Mouse (Mus musculus): ENCODE measurements around the gene 4930522H14Rik. TPM values are rescaled to one million over a fixed set of nuclear protein-coding genes. Genes with fewer than 3 reads are reported as not detected.
A peak's percentile ranks its signal among the peaks of the same experiment; 100 is the strongest.

The 4930522H14Rik gene
- polyA plus RNA-seq (2021) = not detected

GRCm38 (mm10) chr4:109531111-109531510, at the start of gene 4930522H14Rik:
TSS of gene 4930522H14Rik (minus strand) at chr4:109531297.
- DNase-seq (ENCODE audit: low read depth, low spot score) (no peak), ATAC-seq (no peak)
- TF ChIP-seq CTCF (IDR thresholded peaks at IDR 0.05) = no peak
- in situ Hi-C loops (cut with MboI; ENCODE audit: low pct_unique_long_range_greater_than_20kb) = no loop called here
- POLR2A ChIA-PET = no interaction called here
- CTCF ChIA-PET = no interaction called here
- peaks cover 4% of the 10 kb centered on the region for H3K27me3 ChIP-seq

GRCm38 (mm10) chr4:109578356-109578755, 47.3 kb upstream of the 4930522H14Rik start:
- ChIA-PET POLR2A (no interaction called here), CTCF (interaction anchor here (2.5 kb wide), 1 partner anchor 87 kb away, joined by 7 read pairs; no protein-coding TSS in a partner anchor)
- no peaks in the 10 kb centered on the region for H3K27me3 ChIP-seq
- no peak for DNase-seq (ENCODE audit: low read depth, low spot score)
- in situ Hi-C loops (cut with MboI; ENCODE audit: low pct_unique_long_range_greater_than_20kb) = loop anchor here (5.0 to 10.0 kb wide), 2 partner anchors 71 to 126 kb away; no protein-coding TSS in a partner anchor
- TF ChIP-seq CTCF (IDR thresholded peaks at IDR 0.05) = no peak
- ATAC-seq = no peak

GRCm38 (mm10) chr4:109576933-109577332, 45.8 kb upstream of the 4930522H14Rik start:
- ChIA-PET CTCF (interaction anchor here (1.1 to 1.8 kb wide), 6 partner anchors 60 to 128 kb away, joined by 3 to 6 read pairs (median 4); no protein-coding TSS in a partner anchor), POLR2A (no interaction called here)
- DNase-seq (ENCODE audit: low read depth, low spot score) (no peak), ATAC-seq (no peak)
- TF ChIP-seq CTCF (IDR thresholded peaks at IDR 0.05) = peak; percentile 61
- H3K27me3 ChIP-seq = no peaks in the 10 kb centered on the region
- in situ Hi-C loops (cut with MboI; ENCODE audit: low pct_unique_long_range_greater_than_20kb) = loop anchor here (5.0 to 10.0 kb wide), 2 partner anchors 70 to 128 kb away; no protein-coding TSS in a partner anchor

GRCm38 (mm10) chr4:109574845-109575244, 43.7 kb upstream of the 4930522H14Rik start:
- no peak for TF ChIP-seq CTCF (IDR thresholded peaks at IDR 0.05)
- ATAC-seq (no peak), DNase-seq (ENCODE audit: low read depth, low spot score) (no peak)
- H3K27me3 ChIP-seq = no peaks in the 10 kb centered on the region
- POLR2A ChIA-PET = interaction anchor here (0.8 kb wide), 1 partner anchor 98 kb away, joined by 3 read pairs; no protein-coding TSS in a partner anchor
- in situ Hi-C loops (cut with MboI; ENCODE audit: low pct_unique_long_range_greater_than_20kb) = loop anchor here (5.0 to 10.0 kb wide), 2 partner anchors 68 to 130 kb away; no protein-coding TSS in a partner anchor
- CTCF ChIA-PET = interaction anchor here (0.7 kb wide), 1 partner anchor 10 kb away, joined by 3 read pairs; no protein-coding TSS in a partner anchor

GRCm38 (mm10) chr4:109574331-109574730, 43.2 kb upstream of the 4930522H14Rik start:
- ChIA-PET POLR2A (interaction anchor here (0.8 kb wide), 1 partner anchor 98 kb away, joined by 3 read pairs; no protein-coding TSS in a partner anchor), CTCF (interaction anchor here (0.7 kb wide), 1 partner anchor 10 kb away, joined by 3 read pairs; no protein-coding TSS in a partner anchor)
- no peaks in the 10 kb centered on the region for H3K27me3 ChIP-seq
- in situ Hi-C loops (cut with MboI; ENCODE audit: low pct_unique_long_range_greater_than_20kb) = loop anchor here (10.0 kb wide), 1 partner anchor 130 kb away; no protein-coding TSS in a partner anchor
- TF ChIP-seq CTCF (IDR thresholded peaks at IDR 0.05) = no peak
- DNase-seq (ENCODE audit: low read depth, low spot score) (no peak), ATAC-seq (no peak)

- no peak for TF ChIP-seq CTCF (IDR thresholded peaks at IDR 0.05)
- ATAC-seq (peak; percentile 76), DNase-seq (ENCODE audit: low read depth, low spot score) (no peak)
- ChIA-PET CTCF (interaction anchor here (1.5 kb wide), 2 partner anchors 85 to 86 kb away, joined by 3 to 5 read pairs; no protein-coding TSS in a partner anchor), POLR2A (no interaction called here)
- H3K27me3 ChIP-seq = no peaks in the 10 kb centered on the region
- in situ Hi-C loops (cut with MboI; ENCODE audit: low pct_unique_long_range_greater_than_20kb) = loop anchor here (10.0 kb wide), 1 partner anchor 132 kb away; no protein-coding TSS in a partner anchor
Measured at GRCm38 (mm10) chr4:109572632-109573031, 41.5 kb upstream of the 4930522H14Rik start.

- DNase-seq (ENCODE audit: low read depth, low spot score) = no peak
- H3K27me3 ChIP-seq = no peaks in the 10 kb centered on the region
- CTCF ChIA-PET = no interaction called here
- in situ Hi-C loops (cut with MboI; ENCODE audit: low pct_unique_long_range_greater_than_20kb) = no loop called here
- POLR2A ChIA-PET = no interaction called here
- no peak for ATAC-seq
- TF ChIP-seq CTCF (IDR thresholded peaks at IDR 0.05) = no peak
Measured at GRCm38 (mm10) chr4:109569421-109569820, 38.3 kb upstream of the 4930522H14Rik start.

- no peak for TF ChIP-seq CTCF (IDR thresholded peaks at IDR 0.05)
- POLR2A ChIA-PET = no interaction called here
- no peak for ATAC-seq
- CTCF ChIA-PET = no interaction called here
- no peak for DNase-seq (ENCODE audit: low read depth, low spot score)
- in situ Hi-C loops (cut with MboI; ENCODE audit: low pct_unique_long_range_greater_than_20kb) = no loop called here
- no peaks in the 10 kb centered on the region for H3K27me3 ChIP-seq
Measured at GRCm38 (mm10) chr4:109568959-109569358, 37.9 kb upstream of the 4930522H14Rik start.

GRCm38 (mm10) chr4:109564711-109565110, 33.6 kb upstream of the 4930522H14Rik start:
- in situ Hi-C loops (cut with MboI; ENCODE audit: low pct_unique_long_range_greater_than_20kb) = no loop called here
- ChIA-PET CTCF (interaction anchor here (1.0 kb wide), 1 partner anchor 10 kb away, joined by 3 read pairs; no protein-coding TSS in a partner anchor), POLR2A (no interaction called here)
- no peaks in the 10 kb centered on the region for H3K27me3 ChIP-seq
- TF ChIP-seq CTCF (IDR thresholded peaks at IDR 0.05) = no peak
- ATAC-seq (no peak), DNase-seq (ENCODE audit: low read depth, low spot score) (no peak)

- H3K27me3 ChIP-seq = no peaks in the 10 kb centered on the region
- TF ChIP-seq CTCF (IDR thresholded peaks at IDR 0.05) = no peak
- in situ Hi-C loops (cut with MboI; ENCODE audit: low pct_unique_long_range_greater_than_20kb) = no loop called here
- DNase-seq (ENCODE audit: low read depth, low spot score) (no peak), ATAC-seq (no peak)
- ChIA-PET CTCF (no interaction called here), POLR2A (no interaction called here)
Measured at GRCm38 (mm10) chr4:109550338-109551150, 19.4 kb upstream of the 4930522H14Rik start.

- no peak for TF ChIP-seq CTCF (IDR thresholded peaks at IDR 0.05)
- ChIA-PET CTCF (no interaction called here), POLR2A (no interaction called here)
- DNase-seq (ENCODE audit: low read depth, low spot score) (no peak), ATAC-seq (no peak)
- H3K27me3 ChIP-seq = no peaks in the 10 kb centered on the region
- in situ Hi-C loops (cut with MboI; ENCODE audit: low pct_unique_long_range_greater_than_20kb) = no loop called here
Measured at GRCm38 (mm10) chr4:109547306-109547705, 16.2 kb upstream of the 4930522H14Rik start.
